In genomic region chr2:170062378-170062777, GRCm38 (mm10) we compare ENCODE assay signal across 24 mouse cellular contexts.
"Had no signal": no experiment of that assay in that cellular context is flagged by ENCODE, and none has a peak within 500 bp of the region (broad histone marks: within the 10 kb centered on the region; RNA-seq: fewer than 3 reads in every experiment).

No protein-coding gene starts in this region.

- H3K4me2 ChIP-seq: liver, embryonic 15.5 days; lung, embryonic 15.5 days; midbrain, embryonic 11.5 days; midbrain, embryonic 13.5 days; neural tube, embryonic 13.5 days; neural tube, embryonic 15.5 days; stomach, embryonic 15.5 days had no signal

- ATAC-seq: liver, postnatal 0 days; lung, postnatal 0 days; midbrain, embryonic 13.5 days; midbrain, embryonic 16.5 days had no signal

- DNase-seq: liver, postnatal 0 days; lung, adult 2 months; lung, postnatal 14 days; lung, postnatal 36 days; retina, postnatal 1 day; right cerebral cortex, adult 18-20 months; right cerebral cortex, postnatal 25 days; right cerebral cortex, postnatal 4 days; spleen, adult 18-20 months; thymus, adult 18-20 months; thymus, postnatal 14 days; thymus, postnatal 36 days had no signal

- H3K9ac ChIP-seq: liver, embryonic 15.5 days; liver, postnatal 0 days; lung, embryonic 15.5 days; midbrain, embryonic 13.5 days; neural tube, embryonic 13.5 days; neural tube, embryonic 15.5 days; stomach, embryonic 15.5 days had no signal

- H3K4me3 ChIP-seq: liver, embryonic 15.5 days; lung, embryonic 15.5 days; megakaryocyte, embryonic 14.5 days; midbrain, embryonic 13.5 days; myocyte; neural tube, embryonic 13.5 days; neural tube, embryonic 15.5 days; stomach, embryonic 15.5 days had no signal

- H3K27me3 ChIP-seq: liver, embryonic 15.5 days; lung, embryonic 15.5 days; megakaryocyte, embryonic 14.5 days; midbrain, embryonic 13.5 days; neural tube, embryonic 13.5 days; neural tube, embryonic 15.5 days; stomach, embryonic 15.5 days had no signal

- H3K27ac ChIP-seq: liver, embryonic 15.5 days; lung, embryonic 15.5 days; macrophage; midbrain, embryonic 13.5 days; neural tube, embryonic 13.5 days; neural tube, embryonic 15.5 days; stomach, embryonic 15.5 days had no signal

- H3K36me3 ChIP-seq: liver, embryonic 15.5 days; lung, embryonic 15.5 days; midbrain, embryonic 13.5 days; neural tube, embryonic 13.5 days; neural tube, embryonic 15.5 days; stomach, embryonic 15.5 days had no signal

- H3K4me1 ChIP-seq: liver, embryonic 15.5 days; megakaryocyte, embryonic 14.5 days; midbrain, embryonic 13.5 days; neural tube, embryonic 13.5 days; stomach, embryonic 15.5 days had no signal

- H3K9me3 ChIP-seq: liver, embryonic 15.5 days; midbrain, embryonic 13.5 days; neural tube, embryonic 13.5 days; neural tube, embryonic 15.5 days; stomach, embryonic 15.5 days had no signal
